Comparison of ENCODE assay signal across 28 mouse cellular contexts in genomic region chr17:45329241-45329640, GRCm38 (mm10).
A peak's percentile ranks its signal among the peaks of the same experiment; 100 is the strongest.
DNase-seq lines count a peak whose midpoint lies in the region; ATAC-seq and TF ChIP-seq lines count a peak whose summit lies in the region.
"Had no signal": no experiment of that assay in that cellular context is flagged by ENCODE, and none has a peak within 500 bp of the region (broad histone marks: within the 10 kb centered on the region; RNA-seq: fewer than 3 reads in every experiment).

No protein-coding gene starts in this region.

- no peak for ATAC-seq in limb, embryonic 11.5 days (ENCODE audit: insufficient number of reproducible peaks, low FRiP score, low TSS enrichment, low read depth)
- ATAC-seq: forebrain, postnatal 0 days; intestine, embryonic 16.5 days had no signal

- no peak for TF ChIP-seq POLR2A in cerebellum, adult 2 months (IDR thresholded peaks at IDR 0.05; ENCODE audit: borderline replicate concordance, insufficient read depth, low read length)

- no peak for TF ChIP-seq CTCF in cerebellum, adult 2 months (IDR thresholded peaks at IDR 0.05; ENCODE audit: borderline replicate concordance, insufficient read depth, low read depth, low read length)
- TF ChIP-seq CTCF in left cerebral cortex, adult 2 months (IDR thresholded peaks at IDR 0.05), result no peak

- no peaks in the 10 kb centered on the region for H3K36me3 ChIP-seq in limb, embryonic 11.5 days (ENCODE audit: control insufficient read depth, insufficient read depth, low read length)
- H3K36me3 ChIP-seq: embryonic facial prominence, embryonic 15.5 days; forebrain, embryonic 12.5 days; G1E; heart, embryonic 10.5 days; heart, embryonic 15.5 days; hindbrain, embryonic 12.5 days; midbrain, embryonic 12.5 days; neural tube, embryonic 13.5 days had no signal

- no peak overlapping the region for H3K4me3 ChIP-seq in cerebellum, adult 2 months (replicated peaks; ENCODE audit: insufficient read depth, low read depth, low read length)
- no peak overlapping the region for H3K4me3 ChIP-seq in left cerebral cortex, adult 2 months
- no peak overlapping the region for H3K4me3 ChIP-seq in limb, embryonic 11.5 days (ENCODE audit: low read depth, low read length)
- H3K4me3 ChIP-seq: embryonic facial prominence, embryonic 15.5 days; forebrain, embryonic 12.5 days; heart, embryonic 10.5 days; heart, embryonic 15.5 days; hindbrain, embryonic 12.5 days; midbrain, embryonic 12.5 days; neural tube, embryonic 13.5 days had no signal

- intact Hi-C loops in left cerebral cortex, postnatal 4 days (cut with DNase I), result no loop called here
- intact Hi-C loops in left cerebral cortex, adult 2 months (cut with DNase I), result no loop called here

- H3K27me3 ChIP-seq in cerebellum, adult 2 months (ENCODE audit: control insufficient read depth, insufficient read depth, low read length), result no peaks in the 10 kb centered on the region; the same call in 1 of the 2 replicates
- H3K27me3 ChIP-seq in limb, embryonic 11.5 days (ENCODE audit: control insufficient read depth, insufficient read depth, low read length), result 0 out of 2 replicates have a peak, but pooled peaks cover 2% of the 10 kb centered on the region
- H3K27me3 ChIP-seq: forebrain, embryonic 12.5 days; heart, embryonic 15.5 days; hindbrain, embryonic 12.5 days; midbrain, embryonic 12.5 days; neural tube, embryonic 13.5 days had no signal

- no peaks in the 10 kb centered on the region for H3K9me3 ChIP-seq in limb, embryonic 11.5 days (ENCODE audit: control insufficient read depth, low read length)
- H3K9me3 ChIP-seq: embryonic facial prominence, embryonic 15.5 days; forebrain, embryonic 12.5 days; heart, embryonic 10.5 days; heart, embryonic 15.5 days; hindbrain, embryonic 12.5 days; midbrain, embryonic 12.5 days; neural tube, embryonic 13.5 days had no signal

- no peak overlapping the region for H3K4me2 ChIP-seq in limb, embryonic 11.5 days (ENCODE audit: low read depth, severe bottlenecking)
- H3K4me2 ChIP-seq: embryonic facial prominence, embryonic 15.5 days; forebrain, embryonic 12.5 days; heart, embryonic 15.5 days; hindbrain, embryonic 12.5 days; lung, embryonic 14.5 days; midbrain, embryonic 12.5 days; neural tube, embryonic 13.5 days had no signal

- H3K27ac ChIP-seq in cerebellum, adult 2 months (ENCODE audit: insufficient read depth, low read length), result no peak overlapping the region
- H3K27ac ChIP-seq in left cerebral cortex, adult 2 months, result no peak overlapping the region
- H3K27ac ChIP-seq in limb, embryonic 11.5 days (replicated peaks; ENCODE audit: low read depth, low read length), result no peak overlapping the region
- H3K27ac ChIP-seq: embryonic facial prominence, embryonic 15.5 days; forebrain, embryonic 12.5 days; heart, embryonic 10.5 days; heart, embryonic 15.5 days; hindbrain, embryonic 12.5 days; liver, embryonic 14.5 days; midbrain, embryonic 12.5 days; neural tube, embryonic 13.5 days had no signal

- DNase-seq in cerebellum, postnatal 14 days, result peak; percentile 44 to 51
- DNase-seq in cerebellum, adult 2 months, result no peak
- DNase-seq in left cerebral cortex, postnatal 4 days, result peak; percentile 50
- no peak for DNase-seq in left cerebral cortex, adult 2 months (ENCODE audit: extremely low spot score in 1 of 2, low spot score in 2 of 2)
- peak; percentile 43 for DNase-seq in limb, embryonic 11.5 days (ENCODE audit: low spot score)
- DNase-seq in right cerebral cortex, adult 18-20 months, result no peak
- DNase-seq in kidney, adult 8-10 months, result no peak
- DNase-seq: adrenal gland, adult 8-10 months; cerebellum, adult 9-11 months; forebrain, postnatal 0 days; gastrocnemius, postnatal 25 days; heart, adult 11 months; kidney, adult 9 months; kidney, postnatal 14 days; liver; lung, embryonic 14.5 days; spleen, adult 18-20 months; thymus, postnatal 14 days had no signal

- H3K9ac ChIP-seq in limb, embryonic 11.5 days (ENCODE audit: low read length), result no peak overlapping the region
- H3K9ac ChIP-seq: embryonic facial prominence, embryonic 15.5 days; forebrain, embryonic 12.5 days; forebrain, postnatal 0 days; heart, embryonic 15.5 days; hindbrain, embryonic 12.5 days; liver, embryonic 14.5 days; lung, embryonic 14.5 days; midbrain, embryonic 12.5 days; neural tube, embryonic 13.5 days had no signal

- H3K4me1 ChIP-seq in cerebellum, adult 2 months (ENCODE audit: control insufficient read depth, insufficient read depth, low read length), result no peaks in the 10 kb centered on the region
- peaks cover 17% of the 10 kb centered on the region for H3K4me1 ChIP-seq in limb, embryonic 11.5 days (ENCODE audit: control insufficient read depth, insufficient read depth, low read length)
- H3K4me1 ChIP-seq: forebrain, embryonic 12.5 days; heart, embryonic 10.5 days; heart, embryonic 15.5 days; hindbrain, embryonic 12.5 days; midbrain, embryonic 12.5 days had no signal

- WGBS in cerebellum, adult 2 months, result 23% methylated on average over 9 of the region's 9 CpGs
- WGBS in limb, embryonic 11.5 days, result 23% methylated on average over 9 of the region's 9 CpGs

Comparison
In these comparisons a context has a peak if more than half of its experiments do, and no peak if none do; other contexts are left out.
1. DNase-seq: peak in cerebellum, postnatal 14 days (2 of 2), left cerebral cortex, postnatal 4 days (single experiment) and limb, embryonic 11.5 days (single experiment); none in cerebellum, adult 2 months (0 of 2), left cerebral cortex, adult 2 months (0 of 2), right cerebral cortex, adult 18-20 months (single experiment) and kidney, adult 8-10 months (0 of 2).